Mouse (Mus musculus): Measurements from ENCODE around the gene Cpn2. TPM values are rescaled to one million over a fixed set of nuclear protein-coding genes. Genes with fewer than 3 reads are reported as not detected.

The Cpn2 gene
- polyA plus RNA-seq, 2 experiments, result not detected

GRCm38 (mm10) chr16:30262157-30262556 lies 5.1 kb downstream of the Cpn2 start:
- Histone ChIP-seq H3K4me2 (replicated peaks; ENCODE audit: low read depth, low read length, severe bottlenecking) (no peak overlapping the region), H3K4me3 (replicated peaks; ENCODE audit: low read length) (no peak overlapping the region), H3K9me3 (ENCODE audit: control insufficient read depth, low read length) (no peaks in the 10 kb centered on the region), H3K27ac (replicated peaks; ENCODE audit: low read depth, low read length) (no peak overlapping the region), H3K9ac (ENCODE audit: low read depth, low read length, severe bottlenecking) (no peak overlapping the region), H3K27me3 (ENCODE audit: control insufficient read depth, insufficient read depth, low read length) (no peaks in the 10 kb centered on the region), H3K36me3 (ENCODE audit: control insufficient read depth, insufficient read depth, low read length) (no peaks in the 10 kb centered on the region), H3K4me1 (ENCODE audit: control insufficient read depth, insufficient read depth, low read length) (no peaks in the 10 kb centered on the region)
- WGBS, result 90% methylated on average over 10 of the region's 10 CpGs
- TF ChIP-seq POLR2A (IDR thresholded peaks at IDR 0.05; ENCODE audit: borderline replicate concordance, extremely low read depth, insufficient read depth, insufficient read length), result no peak
- ATAC-seq (ENCODE audit: low FRiP score, low read depth), result no peak
- no peak for DNase-seq (ENCODE audit: low spot score)

DNA sequence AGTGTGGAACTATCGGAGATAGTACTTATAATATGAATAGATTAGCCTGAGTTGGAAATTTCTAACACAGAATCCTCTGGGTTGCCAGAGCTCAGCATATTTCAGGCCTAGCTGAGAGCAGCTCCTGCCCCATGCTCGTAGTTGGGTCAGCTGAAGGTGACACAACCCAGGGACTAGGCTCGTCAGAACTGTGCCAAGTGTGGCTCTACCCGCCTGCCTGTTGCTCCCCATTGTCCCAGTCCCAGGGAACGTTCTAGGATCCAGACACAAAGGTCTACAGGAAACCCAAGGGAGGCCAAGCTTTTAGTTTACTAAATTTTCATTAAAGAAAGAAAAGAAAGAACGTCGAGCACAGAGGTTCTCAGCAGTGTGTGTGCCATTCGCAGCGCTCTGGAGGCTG lies 6.0 kb downstream of the Cpn2 start:
- no peak for DNase-seq (ENCODE audit: low spot score)
- Histone ChIP-seq H3K27me3 (ENCODE audit: control insufficient read depth, insufficient read depth, low read length) (no peaks in the 10 kb centered on the region), H3K27ac (replicated peaks; ENCODE audit: low read depth, low read length) (no peak overlapping the region), H3K36me3 (ENCODE audit: control insufficient read depth, insufficient read depth, low read length) (no peaks in the 10 kb centered on the region), H3K4me3 (replicated peaks; ENCODE audit: low read length) (no peak overlapping the region), H3K9me3 (ENCODE audit: control insufficient read depth, low read length) (no peaks in the 10 kb centered on the region), H3K9ac (ENCODE audit: low read depth, low read length, severe bottlenecking) (no peak overlapping the region), H3K4me2 (replicated peaks; ENCODE audit: low read depth, low read length, severe bottlenecking) (no peak overlapping the region), H3K4me1 (ENCODE audit: control insufficient read depth, insufficient read depth, low read length) (no peaks in the 10 kb centered on the region)
- WGBS, result 85% methylated on average over 9 of the region's 9 CpGs
- no peak for TF ChIP-seq POLR2A (IDR thresholded peaks at IDR 0.05; ENCODE audit: borderline replicate concordance, extremely low read depth, insufficient read depth, insufficient read length)
- no peak for ATAC-seq (ENCODE audit: low FRiP score, low read depth)

GRCm38 (mm10) chr16:30260012-30260635 lies 7.2 kb downstream of the Cpn2 start:
- no peaks in the 10 kb centered on the region for H3K4me1 ChIP-seq (ENCODE audit: control insufficient read depth, insufficient read depth, low read length)
- H3K9ac ChIP-seq (ENCODE audit: low read depth, low read length, severe bottlenecking), result no peak overlapping the region
- no peaks in the 10 kb centered on the region for H3K9me3 ChIP-seq (ENCODE audit: control insufficient read depth, low read length)
- H3K36me3 ChIP-seq (ENCODE audit: control insufficient read depth, insufficient read depth, low read length), result no peaks in the 10 kb centered on the region
- DNase-seq (ENCODE audit: low spot score), result no peak
- WGBS, result 82% methylated on average over 15 of the region's 15 CpGs
- no peak overlapping the region for H3K4me3 ChIP-seq (replicated peaks; ENCODE audit: low read length)
- TF ChIP-seq POLR2A (IDR thresholded peaks at IDR 0.05; ENCODE audit: borderline replicate concordance, extremely low read depth, insufficient read depth, insufficient read length), result no peak
- ATAC-seq (ENCODE audit: low FRiP score, low read depth), result no peak
- H3K27ac ChIP-seq (replicated peaks; ENCODE audit: low read depth, low read length), result no peak overlapping the region
- H3K27me3 ChIP-seq (ENCODE audit: control insufficient read depth, insufficient read depth, low read length), result no peaks in the 10 kb centered on the region
- H3K4me2 ChIP-seq (replicated peaks; ENCODE audit: low read depth, low read length, severe bottlenecking), result no peak overlapping the region

DNA sequence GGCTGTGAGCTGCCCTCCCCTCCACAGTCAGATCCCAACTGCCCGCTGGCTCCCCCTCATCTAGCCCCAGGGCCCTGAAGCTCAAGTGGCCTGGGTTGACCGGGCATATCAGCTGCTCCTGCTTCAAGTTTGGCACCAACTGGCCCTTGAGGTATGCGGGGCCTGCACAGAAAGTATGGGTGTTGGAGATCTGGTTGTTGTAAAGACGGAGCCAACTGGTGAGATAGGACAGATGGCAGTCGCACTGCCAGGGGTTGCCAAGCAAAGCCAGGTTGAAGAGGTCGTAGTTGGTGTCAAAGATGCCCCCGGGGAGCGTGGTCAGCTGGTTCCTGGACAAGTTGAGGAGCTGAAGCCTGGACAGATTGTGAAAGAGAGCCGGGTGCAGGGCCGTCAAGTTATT lies 7.9 kb downstream of the Cpn2 start:
- ATAC-seq (ENCODE audit: low FRiP score, low read depth), result no peak
- no peaks in the 10 kb centered on the region for H3K9me3 ChIP-seq (ENCODE audit: control insufficient read depth, low read length)
- 88% methylated on average over 10 of the region's 10 CpGs for WGBS

DNA sequence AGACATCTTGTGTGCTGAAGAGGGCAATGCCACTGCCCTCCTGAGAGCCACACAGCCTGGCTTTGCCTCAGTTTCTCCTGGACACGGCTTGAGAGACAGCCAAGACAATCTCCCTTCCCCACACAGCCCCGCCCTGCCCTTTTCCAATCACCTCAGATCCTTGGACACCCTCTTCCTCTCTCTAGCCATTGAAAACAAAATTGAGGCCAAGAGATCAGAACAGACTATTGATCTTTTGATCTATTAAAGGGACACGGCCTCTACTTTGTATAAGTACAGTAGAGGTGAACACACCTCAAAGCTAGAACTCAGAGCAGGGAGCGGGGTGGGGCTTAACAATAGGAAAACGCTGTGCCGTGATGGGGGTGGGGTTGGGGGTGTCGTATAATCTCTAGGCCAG lies 8.9 kb downstream of the Cpn2 start:
- Histone ChIP-seq H3K4me2 (replicated peaks; ENCODE audit: low read depth, low read length, severe bottlenecking) (no peak overlapping the region), H3K27ac (replicated peaks; ENCODE audit: low read depth, low read length) (no peak overlapping the region), H3K9ac (ENCODE audit: low read depth, low read length, severe bottlenecking) (no peak overlapping the region), H3K27me3 (ENCODE audit: control insufficient read depth, insufficient read depth, low read length) (no peaks in the 10 kb centered on the region), H3K36me3 (ENCODE audit: control insufficient read depth, insufficient read depth, low read length) (no peaks in the 10 kb centered on the region), H3K4me1 (ENCODE audit: control insufficient read depth, insufficient read depth, low read length) (no peaks in the 10 kb centered on the region), H3K9me3 (ENCODE audit: control insufficient read depth, low read length) (no peaks in the 10 kb centered on the region), H3K4me3 (replicated peaks; ENCODE audit: low read length) (no peak overlapping the region)
- DNase-seq (ENCODE audit: low spot score) (no peak), ATAC-seq (ENCODE audit: low FRiP score, low read depth) (no peak)
- 84% methylated on average over 7 of the region's 7 CpGs for WGBS
- TF ChIP-seq POLR2A (IDR thresholded peaks at IDR 0.05; ENCODE audit: borderline replicate concordance, extremely low read depth, insufficient read depth, insufficient read length), result no peak

More for the DNA sequence above, 7.9 kb downstream of the Cpn2 start:
- Histone ChIP-seq H3K4me3 (replicated peaks; ENCODE audit: low read length) (no peak overlapping the region), H3K36me3 (ENCODE audit: control insufficient read depth, insufficient read depth, low read length) (no peaks in the 10 kb centered on the region), H3K4me2 (replicated peaks; ENCODE audit: low read depth, low read length, severe bottlenecking) (no peak overlapping the region), H3K9ac (ENCODE audit: low read depth, low read length, severe bottlenecking) (no peak overlapping the region), H3K27me3 (ENCODE audit: control insufficient read depth, insufficient read depth, low read length) (no peaks in the 10 kb centered on the region), H3K27ac (replicated peaks; ENCODE audit: low read depth, low read length) (no peak overlapping the region), H3K4me1 (ENCODE audit: control insufficient read depth, insufficient read depth, low read length) (no peaks in the 10 kb centered on the region)
- TF ChIP-seq POLR2A (IDR thresholded peaks at IDR 0.05; ENCODE audit: borderline replicate concordance, extremely low read depth, insufficient read depth, insufficient read length), result no peak
- no peak for DNase-seq (ENCODE audit: low spot score)

GRCm38 (mm10) chr16:30257718-30258117 lies 9.6 kb downstream of the Cpn2 start:
- Histone ChIP-seq H3K4me2 (replicated peaks; ENCODE audit: low read depth, low read length, severe bottlenecking) (no peak overlapping the region), H3K27ac (replicated peaks; ENCODE audit: low read depth, low read length) (no peak overlapping the region)
- 78% methylated on average over 9 of the region's 9 CpGs for WGBS

More at GRCm38 (mm10) chr16:30257718-30258117, 9.6 kb downstream of the Cpn2 start:
- Histone ChIP-seq H3K4me1 (ENCODE audit: control insufficient read depth, insufficient read depth, low read length) (no peaks in the 10 kb centered on the region), H3K36me3 (ENCODE audit: control insufficient read depth, insufficient read depth, low read length) (no peaks in the 10 kb centered on the region), H3K27me3 (ENCODE audit: control insufficient read depth, insufficient read depth, low read length) (no peaks in the 10 kb centered on the region), H3K9me3 (ENCODE audit: control insufficient read depth, low read length) (no peaks in the 10 kb centered on the region), H3K4me3 (replicated peaks; ENCODE audit: low read length) (no peak overlapping the region), H3K9ac (ENCODE audit: low read depth, low read length, severe bottlenecking) (no peak overlapping the region)
- no peak for TF ChIP-seq POLR2A (IDR thresholded peaks at IDR 0.05; ENCODE audit: borderline replicate concordance, extremely low read depth, insufficient read depth, insufficient read length)
- ATAC-seq (ENCODE audit: low FRiP score, low read depth) (no peak), DNase-seq (ENCODE audit: low spot score) (no peak)
